Mouse (Mus musculus) ES-E14 (cell line): ENCODE measurements around the gene Josd2. TPM values are rescaled to one million over a fixed set of nuclear protein-coding genes. Genes with fewer than 3 reads are reported as not detected.

Source experiments
- DNase-seq: peaks from one replicate; pipeline ENCODE4 v3.0.0-alpha.2; 2013; ENCODE audit warnings: low read depth, low spot score
- H3K27ac ChIP-seq: 2 replicates; pipeline ENCODE4 v1.5.1; 2012; ENCODE audit warnings: low read depth, mild to moderate bottlenecking, low read length, moderate library complexity, mixed read lengths; ENCODE audit not compliant: poor library complexity, insufficient read depth, severe bottlenecking
- H3K36me3 ChIP-seq: 2 replicates; pipeline ENCODE4 v1.6.1; 2012; ENCODE audit warnings: mild to moderate bottlenecking, low read length, moderate library complexity, mixed read lengths; ENCODE audit not compliant: control insufficient read depth, poor library complexity, insufficient read depth, severe bottlenecking
- H3K4me1 ChIP-seq, 2 experiments: fragments of 150-350 bp in 1 of 2; sonication (generic) in 1 of 2; 2 replicates each; pipeline ENCODE4 v1.6.1; 2012; ENCODE audit warnings: low read length in 2 of 2, mild to moderate bottlenecking in 1 of 2, mixed read lengths in 1 of 2; ENCODE audit not compliant: control insufficient read depth in 2 of 2, insufficient read depth in 2 of 2, poor library complexity in 1 of 2
- H3K4me3 ChIP-seq, 2 experiments: fragments of 150-350 bp in 1 of 2; sonication (generic) in 1 of 2; 2 replicates each; pipeline ENCODE4 v1.5.1; 2012; ENCODE audit warnings: low read length in 2 of 2, low read depth in 1 of 2, mild to moderate bottlenecking in 1 of 2, mixed read lengths in 1 of 2; ENCODE audit not compliant: insufficient read depth in 1 of 2, poor library complexity in 1 of 2, severe bottlenecking in 1 of 2
- H3K9ac ChIP-seq: 2 replicates; pipeline ENCODE4 v1.6.1; 2012; ENCODE audit warnings: low read depth, mild to moderate bottlenecking, low read length, mixed read lengths; ENCODE audit not compliant: poor library complexity, insufficient read depth, severe bottlenecking
- H3K9me3 ChIP-seq: fragments of 150-350 bp; sonication (generic); 2 replicates; pipeline ENCODE4 v1.6.1; 2012; ENCODE audit warnings: low read depth, mild to moderate bottlenecking, low read length; ENCODE audit not compliant: control insufficient read depth, insufficient read depth
- CHD2 ChIP-seq: IDR thresholded peaks from 2 replicates; pipeline ENCODE4 v1.6.1; 2014; ENCODE audit warnings: mild to moderate bottlenecking, low read depth, low read length, inconsistent platforms
- HCFC1 ChIP-seq: IDR thresholded peaks from 2 replicates; pipeline ENCODE4 v1.6.1; 2012; ENCODE audit warnings: low read length, inconsistent platforms, borderline replicate concordance; ENCODE audit not compliant: insufficient read depth
- MAFK ChIP-seq: IDR thresholded peaks from 2 replicates; pipeline ENCODE4 v1.6.1; 2014; ENCODE audit warnings: mild to moderate bottlenecking, low read depth, low read length, inconsistent platforms; ENCODE audit not compliant: insufficient read depth
- ZC3H11A ChIP-seq: IDR thresholded peaks from 2 replicates; pipeline ENCODE4 v1.6.1; 2012; ENCODE audit warnings: low read depth, mild to moderate bottlenecking, inconsistent platforms, low read length, borderline replicate concordance
- ZNF384 ChIP-seq: IDR thresholded peaks from 2 replicates; pipeline ENCODE4 v1.6.1; 2012; ENCODE audit warnings: low read depth, low read length, inconsistent platforms
- in situ Hi-C, 2 experiments: fragments of 600-800 bp; cut with MboI; formaldehyde crosslinking; loops; one replicate each; pipeline ENCODE4 v1.15.1; 2025; ENCODE audit warnings: low sequenced_read_pairs in 2 of 2, inconsistent platforms in 1 of 2; ENCODE audit not compliant: unreplicated experiment in 2 of 2
- total RNA-seq: library from RNA; depleted of rRNA; stranded (reverse); fragments of 300-350 nt; gene quantifications from 2 replicates; pipeline ENCODE4 v1.2.3, GENCODE M21; 2012

Josd2 gene
- total RNA-seq, 1 experiment: 18.9 TPM

GRCm38 (mm10) chr7:44440479-44440878, 27.3 kb upstream of the Josd2 start:
- Histone ChIP-seq H3K36me3 (no peaks in the 10 kb centered on the region), H3K27ac (no peak overlapping the region), H3K4me3 (no peak overlapping the region), H3K9me3 (no peaks in the 10 kb centered on the region), H3K9ac (no peak overlapping the region), H3K4me1 (peaks cover 1 to 27% of the 10 kb centered on the region in 2 experiments; a peak in 2 of 4 replicates)
- in situ Hi-C loops: loop anchor here in 1 of 2 experiments (25.0 kb wide), 1 partner anchor 178 kb away; the partner anchor contains the start of genes Acp4 and Gm15517
- TF ChIP-seq ZC3H11A: no peak
- no peak for TF ChIP-seq HCFC1
- TF ChIP-seq CHD2: no peak
- TF ChIP-seq MAFK: no peak
- TF ChIP-seq ZNF384: no peak
- DNase-seq: no peak

- TF ChIP-seq CHD2 (no peak), ZC3H11A (no peak), MAFK (no peak), HCFC1 (no peak), ZNF384 (no peak)
- Histone ChIP-seq H3K4me1 (peaks cover 1 to 28% of the 10 kb centered on the region in 2 experiments; a peak in 2 of 4 replicates), H3K27ac (no peak overlapping the region)
Measured at GRCm38 (mm10) chr7:44441180-44441579, 26.6 kb upstream of the Josd2 start.

GRCm38 (mm10) chr7:44441648-44442109, 26.1 kb upstream of the Josd2 start:
- no peaks in the 10 kb centered on the region for H3K36me3 ChIP-seq
- no peak for TF ChIP-seq ZC3H11A
- no peak for TF ChIP-seq CHD2
- TF ChIP-seq HCFC1: no peak
- TF ChIP-seq ZNF384: no peak
- TF ChIP-seq MAFK: no peak
- H3K9me3 ChIP-seq: no peaks in the 10 kb centered on the region
- peaks cover 1 to 28% of the 10 kb centered on the region in 2 experiments; a peak in 2 of 4 replicates for H3K4me1 ChIP-seq
- DNase-seq: no peak
- H3K4me3 ChIP-seq: no peak overlapping the region
- H3K9ac ChIP-seq: no peak overlapping the region
- H3K27ac ChIP-seq: no peak overlapping the region
- in situ Hi-C loops: loop anchor here in 1 of 2 experiments (25.0 kb wide), 1 partner anchor 179 kb away; the partner anchor contains the start of genes Acp4 and Gm15517

More at GRCm38 (mm10) chr7:44441180-44441579, 26.6 kb upstream of the Josd2 start:
- no peak for DNase-seq
- Histone ChIP-seq H3K9ac (no peak overlapping the region), H3K36me3 (no peaks in the 10 kb centered on the region), H3K4me3 (no peak overlapping the region), H3K9me3 (no peaks in the 10 kb centered on the region)
- in situ Hi-C loops: loop anchor here in 1 of 2 experiments (25.0 kb wide), 1 partner anchor 179 kb away; the partner anchor contains the start of genes Acp4 and Gm15517

- Histone ChIP-seq H3K36me3 (no peaks in the 10 kb centered on the region), H3K27ac (no peak overlapping the region), H3K9me3 (no peaks in the 10 kb centered on the region), H3K4me3 (peak overlapping the region in 1 of 2 experiments; percentile 21; a peak in 1 of 4 replicates), H3K4me1 (peaks cover 1 to 28% of the 10 kb centered on the region in 2 experiments; a peak in 2 of 4 replicates), H3K9ac (no peak overlapping the region)
- no peak for DNase-seq
- in situ Hi-C loops: loop anchor here in 1 of 2 experiments (25.0 kb wide), 1 partner anchor 180 kb away; the partner anchor contains the start of genes Acp4 and Gm15517
- TF ChIP-seq HCFC1: no peak
- no peak for TF ChIP-seq ZC3H11A
- no peak for TF ChIP-seq CHD2
- TF ChIP-seq ZNF384: no peak
- TF ChIP-seq MAFK: no peak
Measured at GRCm38 (mm10) chr7:44442407-44442821, 25.4 kb upstream of the Josd2 start.
